Mouse (Mus musculus): ENCODE results near the gene Pip5k1c. TPM values are rescaled to one million over a fixed set of nuclear protein-coding genes. Genes with fewer than 3 reads are reported as not detected.

Gene Pip5k1c
- polyA plus RNA-seq, 1 experiment: 23.3 TPM

- Histone ChIP-seq H3ac (ENCODE audit: control insufficient read depth, insufficient read length) (peak overlapping the region; percentile 29), H3K27me3 (ENCODE audit: control insufficient read depth, insufficient read depth, insufficient read length) (no peaks in the 10 kb centered on the region), H3K36me3 (ENCODE audit: control insufficient read depth, insufficient read depth) (peaks cover 9% of the 10 kb centered on the region), H3K79me2 (ENCODE audit: control insufficient read depth, insufficient read depth) (no peaks in the 10 kb centered on the region), H3K4me2 (ENCODE audit: low read depth) (peak overlapping the region; percentile 100), H3K4me3 (peak overlapping the region; percentile 69)
- TF ChIP-seq TCF12 (IDR thresholded peaks at IDR 0.05; ENCODE audit: insufficient read depth, poor library complexity, severe bottlenecking) (no peak), POLR2A (IDR thresholded peaks at IDR 0.05; ENCODE audit: insufficient read length, low read depth) (peak; percentile 44), REST (IDR thresholded peaks at IDR 0.05; ENCODE audit: insufficient read depth, insufficient read length) (no peak), SRF (IDR thresholded peaks at IDR 0.05; ENCODE audit: control insufficient read depth, insufficient read length, low read depth) (peak; percentile 4)
Measured at GRCm38 (mm10) chr10:81349961-81350350, 57.2 kb downstream of the Pip5k1c start.

GRCm38 (mm10) chr10:81350351-81351063 lies 57.7 kb downstream of the Pip5k1c start, which contains the start of gene Hmg20b:
Hmg20b (minus strand) TSS chr10:81350480.
- Histone ChIP-seq H3K79me2 (ENCODE audit: control insufficient read depth, insufficient read depth) (no peaks in the 10 kb centered on the region), H3K4me3 (peak within 1 kb of the TSS; percentile 69), H3K36me3 (ENCODE audit: control insufficient read depth, insufficient read depth) (peaks cover 9% of the 10 kb centered on the region), H3ac (ENCODE audit: control insufficient read depth, insufficient read length) (peak within 1 kb of the TSS; percentile 29), H3K27me3 (ENCODE audit: control insufficient read depth, insufficient read depth, insufficient read length) (no peaks in the 10 kb centered on the region), H3K4me2 (ENCODE audit: low read depth) (peak within 1 kb of the TSS; percentile 100)
- TF ChIP-seq POLR2A (IDR thresholded peaks at IDR 0.05; ENCODE audit: insufficient read length, low read depth): peak; percentile 18
- no peak for TF ChIP-seq SRF (IDR thresholded peaks at IDR 0.05; ENCODE audit: control insufficient read depth, insufficient read length, low read depth)

- no peaks in the 10 kb centered on the region for H3K27me3 ChIP-seq (ENCODE audit: control insufficient read depth, insufficient read depth, insufficient read length)
- H3ac ChIP-seq (ENCODE audit: control insufficient read depth, insufficient read length): no peak overlapping the region
- H3K36me3 ChIP-seq (ENCODE audit: control insufficient read depth, insufficient read depth): peaks cover 9% of the 10 kb centered on the region
- peak overlapping the region; percentile 68 for H3K4me2 ChIP-seq (ENCODE audit: low read depth)
- no peaks in the 10 kb centered on the region for H3K79me2 ChIP-seq (ENCODE audit: control insufficient read depth, insufficient read depth)
- no peak overlapping the region for H3K4me3 ChIP-seq
- TF ChIP-seq USF1 (IDR thresholded peaks at IDR 0.05; ENCODE audit: low read depth) (no peak), MYOG (IDR thresholded peaks at IDR 0.05; ENCODE audit: control insufficient read depth in 1 of 3, insufficient read depth in 1 of 3, insufficient read length in 2 of 3, low read depth in 2 of 3) (peak in 1 of 3 experiments; percentile 19), MYOD1 (IDR thresholded peaks at IDR 0.05; ENCODE audit: control insufficient read depth in 1 of 3, insufficient read length in 2 of 3, low read depth in 2 of 3) (peak in 2 of 3 experiments; percentile 30 to 54)
Measured at GRCm38 (mm10) chr10:81351678-81352291, 59.0 kb downstream of the Pip5k1c start.

GRCm38 (mm10) chr10:81354738-81355477 lies 62.1 kb downstream of the Pip5k1c start:
- Histone ChIP-seq H3K27me3 (ENCODE audit: control insufficient read depth, insufficient read depth, insufficient read length) (no peaks in the 10 kb centered on the region), H3K79me2 (ENCODE audit: control insufficient read depth, insufficient read depth) (peaks cover 5% of the 10 kb centered on the region), H3K36me3 (ENCODE audit: control insufficient read depth, insufficient read depth) (no peaks in the 10 kb centered on the region), H3K4me3 (no peak overlapping the region), H3K4me2 (ENCODE audit: low read depth) (no peak overlapping the region), H3ac (ENCODE audit: control insufficient read depth, insufficient read length) (no peak overlapping the region)
- TF ChIP-seq MYOG (IDR thresholded peaks at IDR 0.05; ENCODE audit: control insufficient read depth in 1 of 3, insufficient read depth in 1 of 3, insufficient read length in 2 of 3, low read depth in 2 of 3) (no peak), MYOD1 (IDR thresholded peaks at IDR 0.05; ENCODE audit: control insufficient read depth in 1 of 3, insufficient read length in 2 of 3, low read depth in 2 of 3) (no peak), MAX (IDR thresholded peaks at IDR 0.05; ENCODE audit: low read depth) (no peak), POLR2A (IDR thresholded peaks at IDR 0.05; ENCODE audit: insufficient read length, low read depth) (no peak), TCF12 (IDR thresholded peaks at IDR 0.05; ENCODE audit: insufficient read depth, poor library complexity, severe bottlenecking) (no peak), CEBPB (IDR thresholded peaks at IDR 0.05; ENCODE audit: insufficient read depth, poor library complexity, severe bottlenecking) (no peak), E2F4 (IDR thresholded peaks at IDR 0.05; ENCODE audit: insufficient read depth) (no peak), REST (IDR thresholded peaks at IDR 0.05; ENCODE audit: insufficient read depth, insufficient read length) (no peak), USF1 (IDR thresholded peaks at IDR 0.05; ENCODE audit: low read depth) (no peak), POLR2AphosphoS2 (IDR thresholded peaks at IDR 0.05; ENCODE audit: insufficient read length, low read depth) (no peak), SRF (IDR thresholded peaks at IDR 0.05; ENCODE audit: control insufficient read depth, insufficient read length, low read depth) (no peak), TCF3 (IDR thresholded peaks at IDR 0.05; ENCODE audit: insufficient read length, low read depth) (no peak)

GRCm38 (mm10) chr10:81355533-81355932 lies 62.8 kb downstream of the Pip5k1c start:
- Histone ChIP-seq H3K27me3 (ENCODE audit: control insufficient read depth, insufficient read depth, insufficient read length) (no peaks in the 10 kb centered on the region), H3K4me3 (no peak overlapping the region), H3K36me3 (ENCODE audit: control insufficient read depth, insufficient read depth) (no peaks in the 10 kb centered on the region), H3K79me2 (ENCODE audit: control insufficient read depth, insufficient read depth) (peaks cover 5% of the 10 kb centered on the region), H3K4me2 (ENCODE audit: low read depth) (no peak overlapping the region), H3ac (ENCODE audit: control insufficient read depth, insufficient read length) (no peak overlapping the region)
- TF ChIP-seq TCF12 (IDR thresholded peaks at IDR 0.05; ENCODE audit: insufficient read depth, poor library complexity, severe bottlenecking) (no peak), MAX (IDR thresholded peaks at IDR 0.05; ENCODE audit: low read depth) (no peak), REST (IDR thresholded peaks at IDR 0.05; ENCODE audit: insufficient read depth, insufficient read length) (no peak), POLR2A (IDR thresholded peaks at IDR 0.05; ENCODE audit: insufficient read length, low read depth) (no peak), POLR2AphosphoS2 (IDR thresholded peaks at IDR 0.05; ENCODE audit: insufficient read length, low read depth) (no peak), CEBPB (IDR thresholded peaks at IDR 0.05; ENCODE audit: insufficient read depth, poor library complexity, severe bottlenecking) (no peak), USF1 (IDR thresholded peaks at IDR 0.05; ENCODE audit: low read depth) (no peak), MYOD1 (IDR thresholded peaks at IDR 0.05; ENCODE audit: control insufficient read depth in 1 of 3, insufficient read length in 2 of 3, low read depth in 2 of 3) (no peak), E2F4 (IDR thresholded peaks at IDR 0.05; ENCODE audit: insufficient read depth) (no peak), SRF (IDR thresholded peaks at IDR 0.05; ENCODE audit: control insufficient read depth, insufficient read length, low read depth) (no peak), MYOG (IDR thresholded peaks at IDR 0.05; ENCODE audit: control insufficient read depth in 1 of 3, insufficient read depth in 1 of 3, insufficient read length in 2 of 3, low read depth in 2 of 3) (no peak)

Data from myocyte (in vitro differentiated cells).